Mouse (Mus musculus) heart, postnatal 14 days (tissue): Measurements from ENCODE around the gene Morc1. TPM values are rescaled to one million over a fixed set of nuclear protein-coding genes. Genes with fewer than 3 reads are reported as not detected.

Experiments used
- DNase-seq, 2 experiments: peaks; one replicate each; pipeline ENCODE4 v3.0.0; 2021 to 2022
- intact Hi-C: fragments of 180-260 bp; cut with DNase I; formaldehyde crosslinking; loops from one replicate; pipeline ENCODE4 v1.15.1; 2025
- total RNA-seq, 2 experiments: library from RNA; stranded (reverse); gene quantifications; 2 replicates each; pipeline ENCODE4 v1.2.3; 2021

The Morc1 gene
- total RNA-seq, 2 experiments from 2014 or later, result 0.20 TPM; not detected in 1

DNA sequence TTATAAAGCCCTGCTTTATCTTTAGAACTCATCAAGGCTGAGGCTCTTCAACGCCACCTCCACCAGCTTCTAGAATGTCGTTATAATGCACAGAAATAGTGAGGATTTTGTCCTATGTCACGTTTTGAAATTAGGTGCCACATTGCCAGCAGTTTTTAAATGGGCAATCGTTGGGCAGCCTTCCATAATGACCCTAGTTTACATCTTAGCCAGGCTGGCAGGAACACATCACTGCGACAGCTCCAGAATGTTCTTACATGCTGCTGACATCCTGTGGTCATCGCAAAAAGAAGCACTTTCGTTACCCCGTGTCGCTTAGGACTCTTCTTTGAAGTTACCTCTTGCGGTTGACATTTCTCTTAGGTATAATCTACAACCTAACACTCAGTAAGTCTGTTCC lies 42.4 kb downstream of the Morc1 start:
- DNase-seq, result no peak
- intact Hi-C loops, result no loop called here

GRCm38 (mm10) chr16:48474896-48475802 lies 44.1 kb downstream of the Morc1 start:
- intact Hi-C loops, result no loop called here
- DNase-seq, result no peak

GRCm38 (mm10) chr16:48479266-48479848 lies 48.3 kb downstream of the Morc1 start:
- DNase-seq, result no peak
- intact Hi-C loops, result no loop called here

- DNase-seq, result no peak
- intact Hi-C loops, result no loop called here
These were observed 85.9 kb downstream of the Morc1 start for GRCm38 (mm10) chr16:48516776-48517499.

DNA sequence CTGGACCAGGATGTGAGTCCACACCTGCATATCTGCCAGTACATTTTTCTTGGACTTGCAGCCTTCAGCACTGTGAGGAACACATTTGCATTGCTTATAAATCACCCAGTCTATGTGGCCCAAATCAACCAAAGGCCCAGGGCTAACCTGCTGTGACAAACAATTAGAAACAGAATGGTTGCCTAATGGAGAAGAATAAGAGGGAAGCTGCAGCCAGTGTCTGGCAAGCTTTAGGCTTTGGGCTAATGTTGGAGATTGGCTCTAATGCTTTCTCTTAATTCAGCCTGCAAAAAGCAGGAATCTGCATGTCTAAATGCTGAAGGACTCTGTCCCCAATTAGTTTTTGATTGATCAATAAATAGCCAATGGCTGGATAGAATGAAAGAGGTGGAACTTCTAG lies 88.5 kb downstream of the Morc1 start:
- DNase-seq, result no peak
- intact Hi-C loops, result no loop called here

DNA sequence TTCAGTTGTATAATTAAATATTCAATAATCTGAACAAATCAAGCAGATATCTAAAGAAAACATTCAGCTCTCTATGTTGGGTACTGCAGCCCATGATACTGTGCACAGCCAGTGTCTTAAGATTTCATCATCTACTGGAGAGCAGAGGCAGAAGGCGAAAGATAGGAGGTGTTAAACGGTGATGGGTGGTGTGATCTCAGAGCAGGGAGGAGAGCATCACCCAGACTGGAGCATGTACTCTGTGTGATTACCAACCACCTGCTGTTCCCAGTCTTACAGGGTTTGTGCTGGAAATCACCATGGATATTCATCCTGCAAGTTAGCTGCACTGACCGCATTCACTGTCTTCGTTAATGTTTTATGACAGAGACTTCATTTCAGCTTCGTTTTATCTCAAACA lies 106.1 kb downstream of the Morc1 start:
- DNase-seq, result no peak
- intact Hi-C loops, result no loop called here

GRCm38 (mm10) chr16:48562290-48563080 lies 131.4 kb downstream of the Morc1 start:
- no peak for DNase-seq
- intact Hi-C loops, result no loop called here

- intact Hi-C loops, result no loop called here
- peak; percentile 66 to 77 for DNase-seq
These were observed 139.3 kb downstream of the Morc1 start for GRCm38 (mm10) chr16:48570354-48570753.

DNA sequence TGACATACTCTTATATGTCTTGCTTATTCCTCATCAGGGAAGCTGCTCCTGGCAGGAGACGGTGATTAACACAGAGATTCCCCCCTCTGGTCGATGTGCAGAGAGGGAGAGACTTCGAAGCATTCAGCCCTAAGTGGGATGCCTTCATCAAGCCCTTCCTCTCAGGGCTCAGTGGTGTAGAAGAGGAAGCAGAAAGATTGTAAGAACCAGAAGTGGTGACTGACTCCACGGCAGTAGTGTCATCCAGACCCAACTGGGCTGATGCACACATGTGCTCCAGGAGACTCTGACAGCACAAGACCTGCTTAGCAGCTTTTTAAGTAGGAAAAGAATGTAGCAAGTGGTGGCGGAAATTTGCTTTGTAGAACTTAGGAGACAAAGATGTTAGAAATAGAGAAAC lies 143.0 kb downstream of the Morc1 start:
- intact Hi-C loops, result no loop called here
- no peak for DNase-seq

- intact Hi-C loops, result no loop called here
- no peak for DNase-seq
These were observed 143.5 kb downstream of the Morc1 start for GRCm38 (mm10) chr16:48574499-48574898.

- no peak for DNase-seq
- intact Hi-C loops, result no loop called here
These were observed 154.3 kb downstream of the Morc1 start for GRCm38 (mm10) chr16:48585369-48585768.

GRCm38 (mm10) chr16:48594457-48594856 lies 163.4 kb downstream of the Morc1 start:
- DNase-seq, result no peak
- intact Hi-C loops, result no loop called here

DNA sequence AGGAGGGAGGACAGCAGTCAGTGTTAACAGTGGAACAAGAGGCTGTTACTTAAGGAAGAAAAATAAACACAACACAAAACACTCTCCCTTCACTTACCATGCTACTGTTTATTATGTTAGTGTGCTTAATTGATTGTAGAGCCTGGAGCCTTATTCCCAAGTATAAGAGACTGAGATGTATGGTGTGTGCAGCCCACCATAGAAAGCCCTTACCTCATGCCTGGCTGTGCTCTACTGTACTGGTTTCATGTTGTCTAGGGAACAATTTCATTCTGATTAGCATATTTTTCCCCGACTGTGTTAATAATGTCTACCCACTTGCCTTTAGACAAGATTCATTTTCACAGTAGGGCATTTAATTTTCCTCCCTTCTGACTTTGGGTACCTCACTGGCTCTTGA lies 164.2 kb downstream of the Morc1 start:
- intact Hi-C loops, result no loop called here
- no peak for DNase-seq

DNA sequence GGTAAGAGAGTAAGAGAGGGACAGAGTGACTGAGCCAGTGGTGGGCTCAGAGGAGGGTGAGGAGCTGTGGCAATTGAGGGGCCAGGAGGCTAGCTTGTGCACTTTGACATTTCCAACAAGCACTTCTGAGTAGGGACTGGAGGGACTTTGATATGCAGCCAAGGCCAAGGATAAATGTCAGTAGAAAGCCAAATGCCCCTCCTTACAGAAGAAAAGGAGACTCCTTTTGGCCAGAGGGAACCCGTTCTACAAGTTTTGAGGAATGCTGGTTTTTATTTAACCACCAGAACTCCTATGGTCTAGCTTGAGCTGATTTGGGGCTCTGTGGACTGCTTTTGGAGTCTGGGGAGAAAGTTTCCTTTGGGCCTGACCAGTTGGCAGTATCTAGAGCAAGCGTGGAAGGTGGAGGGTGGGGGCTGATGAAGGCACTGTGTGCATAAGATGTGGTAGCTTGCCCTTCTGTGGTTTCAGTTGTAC lies 172.7 kb downstream of the Morc1 start:
- intact Hi-C loops, result no loop called here
- DNase-seq, result no peak

DNA sequence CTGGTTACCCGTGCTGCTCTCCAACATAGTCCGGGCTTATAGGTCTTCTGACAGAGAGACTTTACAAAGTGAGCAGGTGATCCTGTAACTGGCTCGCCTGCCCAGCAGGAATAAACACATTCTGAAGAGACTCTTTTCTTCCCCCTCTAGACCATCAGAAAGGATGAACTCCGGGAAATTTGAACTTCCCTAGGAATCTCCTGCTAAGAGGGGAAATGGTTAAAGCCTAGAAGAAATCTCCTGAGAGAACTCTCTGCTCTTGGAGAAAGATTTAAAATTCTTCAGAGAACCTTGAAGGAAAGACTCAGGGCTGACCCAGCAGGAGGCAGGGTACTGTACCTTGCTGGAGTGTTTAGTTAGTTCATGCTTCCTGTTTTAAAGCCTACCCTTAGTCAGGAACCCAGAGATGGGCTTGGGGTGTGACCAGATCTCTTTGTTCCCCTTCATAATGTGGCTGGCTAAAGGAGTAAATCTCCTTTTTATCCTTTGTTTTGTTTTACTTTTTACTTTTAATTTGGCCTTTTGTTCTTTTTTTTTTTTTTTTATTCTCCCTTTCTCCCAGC lies 175.5 kb downstream of the Morc1 start:
- DNase-seq, result no peak
- intact Hi-C loops, result no loop called here

DNA sequence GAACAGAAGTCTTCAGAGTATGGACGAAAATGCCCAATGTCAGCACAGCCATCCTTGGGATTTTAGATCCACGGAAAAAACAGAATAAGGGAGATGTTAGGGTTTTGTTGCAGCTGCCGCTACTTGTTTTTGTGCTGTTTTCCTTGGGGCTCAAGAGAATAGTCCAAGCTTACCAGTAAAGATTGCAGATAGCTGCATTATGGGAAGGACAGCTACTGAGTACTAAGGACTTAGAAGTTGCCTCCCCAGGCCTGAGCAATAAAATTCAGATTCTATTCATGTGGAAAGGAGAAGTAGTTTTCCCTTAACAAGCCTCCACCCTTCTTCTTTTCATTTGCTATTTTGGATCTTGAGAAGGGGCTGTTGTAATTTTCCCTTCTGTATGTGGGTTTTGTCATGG lies 177.2 kb downstream of the Morc1 start:
- DNase-seq, result no peak
- intact Hi-C loops, result no loop called here

DNA sequence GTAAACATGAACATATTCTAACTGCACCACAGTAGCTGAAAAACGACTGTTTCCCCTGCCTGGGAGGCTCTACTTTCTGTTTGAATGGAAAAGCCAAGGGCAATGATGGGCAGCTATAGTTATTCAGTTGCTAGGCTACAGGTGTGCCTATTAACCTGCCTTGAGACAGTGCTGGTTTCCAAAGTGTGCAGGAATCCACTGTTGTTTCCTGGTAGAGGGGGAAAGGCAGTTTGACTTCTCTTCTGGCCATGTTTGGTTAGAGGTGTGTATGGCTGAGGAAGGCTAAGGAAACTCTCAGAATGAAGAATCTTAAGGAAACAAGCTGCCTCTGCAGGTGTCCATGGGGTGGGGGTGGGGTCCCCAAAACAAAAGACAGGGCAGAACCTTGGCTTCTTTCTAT lies 179.8 kb downstream of the Morc1 start:
- no peak for DNase-seq
- intact Hi-C loops, result no loop called here

DNA sequence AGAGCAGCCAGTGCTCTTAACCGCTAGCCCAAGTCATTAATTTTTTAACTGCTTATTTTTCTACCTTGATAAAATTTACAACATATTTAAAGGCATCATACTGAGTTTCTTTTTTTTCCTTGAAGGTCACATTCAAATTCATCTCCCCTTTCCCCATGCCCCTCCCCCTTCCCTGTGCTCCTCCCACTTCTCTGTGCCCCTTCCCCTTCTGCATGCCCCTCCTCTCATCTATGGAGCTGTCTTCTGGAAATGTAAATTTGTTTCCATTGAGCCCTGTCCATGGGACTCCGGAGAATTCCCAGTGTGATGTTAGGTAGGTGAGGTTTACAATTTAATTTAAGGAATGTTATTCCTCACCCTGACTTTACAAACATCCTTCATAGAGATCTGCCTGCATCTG lies 180.4 kb downstream of the Morc1 start:
- no peak for DNase-seq
- intact Hi-C loops, result no loop called here

GRCm38 (mm10) chr16:48613783-48614182 lies 182.7 kb downstream of the Morc1 start:
- intact Hi-C loops, result no loop called here
- no peak for DNase-seq

GRCm38 (mm10) chr16:48620510-48620909 lies 189.5 kb downstream of the Morc1 start:
- intact Hi-C loops, result no loop called here
- no peak for DNase-seq
